Mouse (Mus musculus) sigmoid colon, adult 10 weeks (tissue): ENCODE data around the gene Olfr630. TPM values are rescaled to one million over a fixed set of nuclear protein-coding genes. Genes with fewer than 3 reads are reported as not detected.

Source experiments
- polyA plus RNA-seq: library from polyadenylated mRNA; stranded (reverse); fragments of 350-450 nt; fragmentation: Illumina TruSeq; extraction: RNeasy Lipid Tissue Mini Kit (QIAGEN cat#74804); gene quantifications from one replicate; pipeline ENCODE4 v1.2.3, GENCODE M21; 2014; ENCODE audit warnings: low read depth, low replicate concordance

Gene Olfr630
- not detected for polyA plus RNA-seq

GRCm38 (mm10) chr7:103757233-103757632 is at the start of gene Olfr630:
Olfr630 (minus strand) TSS chr7:103757333.

GRCm38 (mm10) chr7:103791721-103792120 is 34.6 kb upstream of the Olfr630 start, which contains the start of gene Olfr67:
Olfr67 (minus strand) TSS chr7:103791821.

GRCm38 (mm10) chr7:103779598-103779997 is 22.5 kb upstream of the Olfr630 start, which contains the start of gene Olfr68:
Olfr68 (minus strand) TSS chr7:103779698.

GRCm38 (mm10) chr7:103771494-103771893 is 14.4 kb upstream of the Olfr630 start, which contains the start of gene Olfr69:
Olfr69 (minus strand) TSS chr7:103771594.

GRCm38 (mm10) chr7:103744843-103745242 is 12.3 kb downstream of the Olfr630 start, which contains the start of gene Olfr629:
Olfr629 (minus strand) TSS chr7:103744943.

GRCm38 (mm10) chr7:103730074-103730473 is 27.1 kb downstream of the Olfr630 start, which contains the start of gene Olfr628:
Olfr628 (plus strand) TSS chr7:103730374.

GRCm38 (mm10) chr7:103714371-103714770 is 42.8 kb downstream of the Olfr630 start, which contains the start of gene Olfr243:
Olfr243 (plus strand) TSS chr7:103714671.

Other genes with a start within 250 kb of the Olfr630 start
- gene Olfr610, start 245.2 kb downstream of the Olfr630 start, polyA plus RNA-seq: not detected
- not detected for gene Olfr611, start 236.5 kb downstream of the Olfr630 start, polyA plus RNA-seq
- not detected for gene Olfr612, start 214.6 kb downstream of the Olfr630 start, polyA plus RNA-seq
- not detected for gene Olfr613, start 209.3 kb downstream of the Olfr630 start, polyA plus RNA-seq
- gene Olfr615, start 201.3 kb downstream of the Olfr630 start, polyA plus RNA-seq: not detected
- gene Olfr616, start 188.2 kb downstream of the Olfr630 start, polyA plus RNA-seq: not detected
- gene Olfr617, start 184.3 kb downstream of the Olfr630 start, polyA plus RNA-seq: not detected
- gene Olfr618, start 167.2 kb downstream of the Olfr630 start, polyA plus RNA-seq: not detected
- gene Olfr619, start 156.8 kb downstream of the Olfr630 start, polyA plus RNA-seq: not detected
- not detected for gene Olfr620, start 144.8 kb downstream of the Olfr630 start, polyA plus RNA-seq
- not detected for gene Olfr622, start 114.6 kb downstream of the Olfr630 start, polyA plus RNA-seq
- gene Olfr623, start 93.6 kb downstream of the Olfr630 start, polyA plus RNA-seq: not detected
- gene Olfr624, start 86.1 kb downstream of the Olfr630 start, polyA plus RNA-seq: 0.38 TPM
- gene Olfr625-ps1, start 74.6 kb downstream of the Olfr630 start, polyA plus RNA-seq: not detected
- not detected for gene Olfr243, start 42.7 kb downstream of the Olfr630 start, polyA plus RNA-seq
- gene Olfr628, start 27.0 kb downstream of the Olfr630 start, polyA plus RNA-seq: not detected
- gene Olfr629, start 12.4 kb downstream of the Olfr630 start, polyA plus RNA-seq: not detected
- not detected for gene Olfr69, start 14.3 kb upstream of the Olfr630 start, polyA plus RNA-seq
- not detected for gene Olfr68, start 22.4 kb upstream of the Olfr630 start, polyA plus RNA-seq
- not detected for gene Olfr67, start 34.5 kb upstream of the Olfr630 start, polyA plus RNA-seq
- 7.9 TPM for gene Hbb-bt, start 56.7 kb upstream of the Olfr630 start, polyA plus RNA-seq
- 125 TPM for gene Hbb-bs, start 70.8 kb upstream of the Olfr630 start, polyA plus RNA-seq
- gene Hbb-bh2, start 83.2 kb upstream of the Olfr630 start, polyA plus RNA-seq: not detected
- gene Hbb-bh1, start 85.8 kb upstream of the Olfr630 start, polyA plus RNA-seq: not detected
- gene Hbb-y, start 95.9 kb upstream of the Olfr630 start, polyA plus RNA-seq: not detected
- not detected for gene Olfr66, start 128.9 kb upstream of the Olfr630 start, polyA plus RNA-seq
- not detected for gene Olfr64, start 137.2 kb upstream of the Olfr630 start, polyA plus RNA-seq
- not detected for gene Olfr65, start 146.2 kb upstream of the Olfr630 start, polyA plus RNA-seq
- not detected for gene Olfr631, start 171.5 kb upstream of the Olfr630 start, polyA plus RNA-seq
- gene Olfr632, start 177.0 kb upstream of the Olfr630 start, polyA plus RNA-seq: not detected
- gene Olfr633, start 187.1 kb upstream of the Olfr630 start, polyA plus RNA-seq: not detected
- not detected for gene Olfr635, start 213.8 kb upstream of the Olfr630 start, polyA plus RNA-seq
- not detected for gene Olfr638, start 241.4 kb upstream of the Olfr630 start, polyA plus RNA-seq